Mouse (Mus musculus) left cerebral cortex, postnatal 4 days (tissue): ENCODE measurements around the gene Hnrnpul2. TPM values are rescaled to one million over a fixed set of nuclear protein-coding genes. Genes with fewer than 3 reads are reported as not detected.
A peak's percentile ranks its signal among the peaks of the same experiment; 100 is the strongest.
"Not testable (repeated sequence)": the region's sequence is repeated elsewhere in the genome, so short reads cannot be mapped to it uniquely, and the experiment has no call there.

Source experiments
- DNase-seq: peaks from one replicate; pipeline ENCODE4 v3.0.0-alpha.2; 2022
- intact Hi-C: fragments of 180-260 bp; cut with DNase I; formaldehyde crosslinking; loops from one replicate; pipeline ENCODE4 v1.15.1; 2025
- total RNA-seq, 2 experiments: library from RNA; stranded (reverse); gene quantifications; 2 replicates each; pipeline ENCODE4 v1.2.3; 2021

The Hnrnpul2 gene
- total RNA-seq, 2 experiments from 2014 or later: 108 to 116 TPM

GRCm38 (mm10) chr19:8817001-8817400 lies 2.8 kb upstream of the Hnrnpul2 start:
- no peak for DNase-seq
- intact Hi-C loops: no loop called here

GRCm38 (mm10) chr19:8818301-8818798 lies 1.5 kb upstream of the Hnrnpul2 start:
- no peak for DNase-seq
- intact Hi-C loops: no loop called here

GRCm38 (mm10) chr19:8818801-8819595 lies 812 bp upstream of the Hnrnpul2 start, which contains the start of gene Ttc9c:
Gene Ttc9c, minus strand, starts transcription at chr19:8819333.
- intact Hi-C loops: no loop called here
- peak; percentile 97 for DNase-seq

GRCm38 (mm10) chr19:8820424-8820956 lies 680 bp downstream of the Hnrnpul2 start:
- DNase-seq: no peak
- intact Hi-C loops: loop anchor here (10.0 kb wide), 1 partner anchor 66 kb away; the partner anchor contains the start of gene Nxf1

- intact Hi-C loops: loop anchor here (10.0 kb wide), 1 partner anchor 66 kb away; the partner anchor contains the start of gene Nxf1
- DNase-seq: no peak
Measured at GRCm38 (mm10) chr19:8821146-8821545, 1.3 kb downstream of the Hnrnpul2 start.

GRCm38 (mm10) chr19:8822696-8823095 lies 2.9 kb downstream of the Hnrnpul2 start:
- intact Hi-C loops: loop anchor here (10.0 kb wide), 1 partner anchor 68 kb away; the partner anchor contains the start of gene Nxf1
- DNase-seq: peak; percentile 51

- intact Hi-C loops: loop anchor here (10.0 kb wide), 2 partner anchors 75 to 115 kb away; partner anchors contain the start of genes Mta2 and Nxf1
- no peak for DNase-seq
Measured at GRCm38 (mm10) chr19:8829660-8830059, 9.8 kb downstream of the Hnrnpul2 start, which contains the start of gene AC129217.1. Gene AC129217.1, plus strand, starts transcription at chr19:8829773.

- DNase-seq: peak; percentile 35
Measured at GRCm38 (mm10) chr19:8830664-8831063, 10.9 kb downstream of the Hnrnpul2 start.

GRCm38 (mm10) chr19:8831262-8831661 lies 11.5 kb downstream of the Hnrnpul2 start:
- intact Hi-C loops: loop anchor here (10.0 kb wide), 1 partner anchor 114 kb away; the partner anchor contains the start of gene Mta2
- DNase-seq: no peak

More at GRCm38 (mm10) chr19:8830664-8831063, 10.9 kb downstream of the Hnrnpul2 start:
- intact Hi-C loops: loop anchor here (10.0 kb wide), 1 partner anchor 114 kb away; the partner anchor contains the start of gene Mta2

- no peak for DNase-seq
- intact Hi-C loops: loop anchor here (10.0 kb wide), 1 partner anchor 112 kb away; the partner anchor contains the start of gene Mta2
Measured at GRCm38 (mm10) chr19:8832971-8833370, 13.2 kb downstream of the Hnrnpul2 start.

- not testable (repeated sequence) for DNase-seq
- intact Hi-C loops: loop anchor here (10.0 kb wide), 1 partner anchor 108 kb away; the partner anchor contains the start of gene Mta2
Measured at GRCm38 (mm10) chr19:8836327-8836726, 16.5 kb downstream of the Hnrnpul2 start.

- DNase-seq: peak; percentile 89
- intact Hi-C loops: loop anchor here (10.0 kb wide), 1 partner anchor 107 kb away; the partner anchor contains the start of gene Mta2
Measured at GRCm38 (mm10) chr19:8837251-8837791, 17.5 kb downstream of the Hnrnpul2 start, which contains the start of gene Bscl2. Gene Bscl2, plus strand, starts transcription at chr19:8837467.

- DNase-seq: peak; percentile 61
- intact Hi-C loops: loop anchor here (10.0 kb wide), 1 partner anchor 107 kb away; the partner anchor contains the start of gene Mta2
Measured at GRCm38 (mm10) chr19:8838041-8838730, 18.4 kb downstream of the Hnrnpul2 start.

GRCm38 (mm10) chr19:8839103-8839907 lies 19.5 kb downstream of the Hnrnpul2 start, which contains the start of gene Gng3:
Gene Gng3, minus strand, starts transcription at chr19:8839194.
- peak; percentile 87 for DNase-seq
- intact Hi-C loops: loop anchor here (10.0 kb wide), 1 partner anchor 105 kb away; the partner anchor contains the start of gene Mta2

GRCm38 (mm10) chr19:8839908-8840791 lies 20.3 kb downstream of the Hnrnpul2 start:
- peak; percentile 73 for DNase-seq
- intact Hi-C loops: loop anchor here (10.0 kb wide), 1 partner anchor 105 kb away; the partner anchor contains the start of gene Mta2

GRCm38 (mm10) chr19:8841012-8841411 lies 21.2 kb downstream of the Hnrnpul2 start:
- DNase-seq: peak; percentile 25
- intact Hi-C loops: no loop called here

- intact Hi-C loops: no loop called here
- DNase-seq: no peak
Measured at GRCm38 (mm10) chr19:8842961-8843360, 23.2 kb downstream of the Hnrnpul2 start.
